Mouse (Mus musculus): Measurements from ENCODE around the gene Snx14.

DNA sequence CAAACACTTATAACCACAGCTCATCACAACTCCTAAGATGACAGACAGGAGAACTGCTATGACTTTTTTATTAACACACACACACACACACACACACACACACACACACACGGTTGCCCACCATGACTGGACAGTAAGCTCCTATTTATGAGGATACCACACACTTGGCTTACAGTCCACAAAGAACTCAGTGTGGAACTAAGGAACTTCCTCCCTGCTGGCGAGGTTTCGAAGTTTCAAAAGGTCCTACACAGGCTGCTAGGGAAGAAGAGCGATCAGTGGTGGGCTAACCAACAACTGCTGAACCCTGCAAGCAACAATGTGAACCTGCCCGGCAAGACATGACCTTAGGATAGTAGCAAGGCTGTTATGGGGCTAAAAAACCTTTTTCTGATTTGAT lies 61.3 kb downstream of the Snx14 start:
- TF ChIP-seq POLR2A (IDR thresholded peaks at IDR 0.05; ENCODE audit: borderline replicate concordance, extremely low read depth, low read depth, low read length) (no peak), CTCF (IDR thresholded peaks at IDR 0.05; ENCODE audit: insufficient read depth, low read length) (no peak)
